Mouse (Mus musculus) frontal cortex, adult 2 months (tissue): Measurements from ENCODE around the gene Lyz2. TPM values are rescaled to one million over a fixed set of nuclear protein-coding genes. Genes with fewer than 3 reads are reported as not detected.
"Not testable (repeated sequence)": the region's sequence is repeated elsewhere in the genome, so short reads cannot be mapped to it uniquely, and the experiment has no call there.

ENCODE experiments used
- DNase-seq, 2 experiments: peaks; one replicate each; pipeline ENCODE4 v3.0.0; 2022; ENCODE audit warnings: low spot score in 1 of 2; ENCODE audit errors: extremely low spot score in 1 of 2
- polyA plus RNA-seq: library from polyadenylated mRNA; depleted of rRNA; stranded (reverse); fragments of >200 nt; gene quantifications from 2 replicates; pipeline ENCODE4 v1.2.3, GENCODE M21; 2012; rRNA removed

Gene Lyz2
- polyA plus RNA-seq: 13.5 and 18.9 TPM in 2 replicates

DNA sequence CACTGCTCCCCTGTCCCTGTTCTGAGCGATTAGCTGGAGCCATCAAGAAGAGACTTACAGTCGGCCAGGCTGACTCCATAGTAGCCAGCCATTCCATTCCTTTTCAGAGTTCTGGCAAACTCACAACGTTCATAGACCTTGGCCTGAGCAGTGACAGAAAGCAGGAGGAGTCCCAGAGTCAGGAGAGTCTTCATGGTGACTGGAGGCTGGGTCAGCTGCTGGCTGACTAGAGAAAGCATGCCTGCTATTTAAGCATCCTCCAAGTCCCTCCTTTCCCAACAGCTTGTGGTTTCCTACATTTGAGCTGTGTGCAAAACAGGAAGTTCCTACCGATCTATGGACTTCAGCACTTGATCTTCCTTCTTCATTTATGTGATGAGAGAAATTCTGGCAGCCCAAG, at the start of gene Lyz2:
Lyz2 (minus strand) TSS at position 273 of the 400 bp plus-strand sequence.
- DNase-seq: no peak

DNA sequence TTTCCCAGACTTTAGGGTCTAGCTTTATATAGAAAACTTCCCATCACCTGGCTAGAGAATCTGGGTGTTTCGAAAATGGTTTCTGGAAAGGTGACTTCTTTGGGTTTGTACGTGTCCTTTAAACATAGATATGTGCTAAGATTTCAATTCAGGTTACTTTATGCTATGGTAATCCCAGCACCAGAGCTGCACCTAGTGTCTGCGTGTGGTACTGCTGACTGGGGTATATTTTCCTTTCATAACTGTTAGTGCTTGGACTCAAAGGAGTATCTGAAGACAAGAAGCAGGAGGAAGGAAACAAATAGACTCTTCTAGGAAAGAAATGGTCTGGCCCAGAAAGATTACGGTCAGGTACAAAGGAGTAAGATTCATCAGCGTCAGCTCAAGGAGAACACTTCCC, 48.4 kb upstream of the Lyz2 start:
- peak in 1 of 2 experiments; percentile 15 for DNase-seq

DNA sequence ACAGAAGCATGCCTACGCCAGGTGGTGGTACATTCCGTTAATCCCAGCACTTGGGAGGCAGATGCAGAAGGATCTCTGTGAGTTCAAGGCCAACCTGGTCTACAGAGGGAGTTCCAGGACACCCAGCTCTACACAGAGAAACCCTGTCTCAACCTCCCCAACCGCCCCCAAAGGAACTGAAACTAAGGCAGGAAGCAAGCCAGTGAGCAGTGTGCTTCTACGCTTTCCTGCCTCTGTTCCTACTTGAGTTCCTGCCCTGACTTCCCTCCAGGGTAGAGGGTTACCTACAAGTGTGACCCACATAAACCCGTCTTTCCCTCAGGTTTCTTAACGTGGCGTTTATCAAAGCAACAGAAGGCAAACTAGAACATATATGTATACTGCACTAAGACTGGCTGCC, 41.7 kb upstream of the Lyz2 start:
- no peak for DNase-seq

DNA sequence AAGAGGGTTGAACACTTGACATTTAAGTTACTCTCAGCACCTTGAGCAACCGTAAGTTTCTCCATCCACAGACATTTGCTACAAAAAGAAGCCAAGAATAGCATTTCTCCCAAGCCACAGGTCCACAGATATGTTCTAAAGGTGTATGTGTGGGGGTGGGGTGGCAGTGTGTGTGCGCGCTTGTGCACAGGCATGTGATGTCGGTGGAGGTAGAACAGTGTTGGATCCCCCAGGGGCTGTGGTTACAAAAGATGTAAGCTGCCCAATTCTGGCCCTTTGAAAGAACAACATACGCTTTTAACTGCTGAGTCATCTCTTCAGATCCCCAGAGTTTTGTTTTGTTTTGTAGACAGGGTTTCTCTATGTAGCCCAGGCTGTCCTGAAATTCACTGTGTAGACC, 40.5 kb upstream of the Lyz2 start:
- no peak for DNase-seq

DNA sequence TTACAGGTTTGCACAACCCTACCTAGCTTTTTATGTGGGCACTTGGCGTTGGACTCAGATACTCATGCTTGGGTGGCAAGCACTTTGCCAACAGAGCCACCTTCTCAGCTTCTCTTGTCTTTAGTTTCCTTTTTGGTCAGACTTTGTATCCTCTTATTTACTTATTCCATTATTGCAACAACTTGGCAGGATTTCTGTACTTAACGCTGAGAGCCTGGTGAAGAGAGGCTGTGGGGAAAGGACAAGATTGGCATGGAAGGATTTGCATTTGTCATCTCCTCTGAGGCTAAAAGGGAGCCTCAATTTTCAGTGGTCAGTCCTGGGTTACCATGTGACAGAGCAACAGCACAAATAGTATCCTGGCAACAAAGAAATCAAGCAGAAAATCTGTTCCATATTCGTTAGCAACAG, 38.5 kb upstream of the Lyz2 start:
- DNase-seq: no peak

DNA sequence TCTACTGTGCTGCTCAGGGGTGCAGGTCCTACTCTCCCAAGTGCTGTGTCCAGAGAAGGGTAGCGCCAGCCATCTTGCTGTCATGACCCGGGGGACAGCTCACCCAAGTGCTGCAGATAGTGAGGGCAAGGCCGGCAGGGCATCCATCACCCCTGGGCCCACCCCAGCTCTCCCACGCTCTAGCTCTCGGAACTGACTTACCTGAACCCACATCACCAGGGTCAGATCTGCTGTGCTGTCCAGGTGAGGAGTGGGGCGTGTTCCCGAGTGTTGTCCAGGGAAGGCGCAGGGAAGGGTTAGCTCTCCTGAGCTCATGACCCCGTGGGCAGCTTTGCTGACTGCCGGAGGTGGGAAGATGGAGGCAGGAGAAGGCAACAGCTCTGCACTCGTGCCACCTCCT, 34.3 kb upstream of the Lyz2 start:
- DNase-seq: no peak

DNA sequence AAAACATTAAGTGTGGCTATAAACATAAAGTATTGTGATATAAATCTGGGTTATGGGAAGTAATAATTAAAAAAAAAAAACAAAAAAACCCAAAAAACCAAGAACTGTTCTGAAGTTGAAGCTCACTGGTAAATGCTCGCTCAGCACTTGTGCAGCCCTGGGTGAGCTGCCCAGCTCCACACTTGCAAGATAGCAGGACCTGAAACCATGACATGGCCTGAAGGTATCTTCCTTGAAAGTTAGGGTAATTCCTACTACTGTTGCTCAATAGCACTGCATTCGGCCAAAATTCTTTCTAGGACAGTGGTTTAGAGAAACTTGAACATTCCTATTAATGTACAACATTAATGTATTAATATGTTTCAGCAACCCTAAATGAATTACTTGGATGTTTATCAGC, 31.0 kb upstream of the Lyz2 start:
- no peak for DNase-seq

DNA sequence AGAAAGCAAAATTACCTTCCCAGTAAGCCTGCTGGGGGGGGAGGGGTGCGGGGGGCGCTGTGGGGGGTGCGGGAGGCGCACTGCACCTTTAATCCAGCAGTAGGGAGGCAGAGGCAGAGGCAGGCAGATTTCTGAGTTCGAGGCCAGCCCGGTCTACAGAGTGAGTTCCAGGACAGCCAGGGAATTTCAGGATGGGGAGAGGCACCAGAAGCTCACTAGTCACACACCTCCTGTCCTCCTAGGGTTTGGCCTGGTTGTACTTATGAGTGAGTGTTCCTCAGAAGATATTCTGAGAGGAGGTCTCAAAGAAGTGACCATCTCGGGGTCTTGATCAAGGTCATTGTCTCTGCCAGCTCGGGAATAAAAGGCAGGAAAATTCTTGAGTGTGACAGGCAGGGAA, 30.0 kb upstream of the Lyz2 start:
- no peak for DNase-seq

DNA sequence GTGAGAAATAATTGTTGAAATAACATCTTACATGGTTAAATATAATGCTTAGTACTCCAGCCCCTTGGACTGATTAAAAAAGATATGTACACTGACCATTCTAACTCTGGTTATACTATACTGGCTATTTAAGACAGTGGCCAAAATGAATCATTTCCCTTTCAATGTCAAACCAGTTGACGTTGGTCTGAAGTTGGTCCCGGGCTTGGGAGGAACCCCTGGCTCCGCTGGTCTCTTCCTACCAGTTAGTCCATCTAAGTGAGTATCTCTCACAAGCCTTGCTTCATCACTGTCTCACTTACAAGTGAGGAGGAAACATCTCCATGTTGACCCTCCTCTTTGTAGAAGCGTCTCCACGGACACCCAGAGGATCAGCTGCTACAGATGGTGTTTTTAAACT, 22.2 kb upstream of the Lyz2 start:
- no peak for DNase-seq

DNA sequence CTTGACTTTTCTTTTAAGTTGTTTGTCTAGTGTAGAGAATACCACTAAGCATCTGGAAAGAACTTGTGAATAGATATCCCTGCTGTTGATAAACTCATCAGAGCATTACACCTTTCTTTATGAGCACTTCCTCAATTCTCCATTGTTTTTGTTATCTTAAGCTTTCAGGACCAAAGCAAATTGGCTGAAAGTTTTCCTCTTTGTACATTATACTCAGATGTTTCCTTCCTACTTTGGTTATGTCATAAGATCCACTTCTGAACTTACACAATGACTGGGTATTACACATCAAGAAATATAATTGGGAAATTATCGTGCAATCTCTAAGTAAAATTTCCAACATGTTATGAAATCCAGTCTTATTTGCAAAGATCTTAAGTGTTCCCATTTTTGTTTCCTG, 19.6 kb upstream of the Lyz2 start:
- no peak for DNase-seq

DNA sequence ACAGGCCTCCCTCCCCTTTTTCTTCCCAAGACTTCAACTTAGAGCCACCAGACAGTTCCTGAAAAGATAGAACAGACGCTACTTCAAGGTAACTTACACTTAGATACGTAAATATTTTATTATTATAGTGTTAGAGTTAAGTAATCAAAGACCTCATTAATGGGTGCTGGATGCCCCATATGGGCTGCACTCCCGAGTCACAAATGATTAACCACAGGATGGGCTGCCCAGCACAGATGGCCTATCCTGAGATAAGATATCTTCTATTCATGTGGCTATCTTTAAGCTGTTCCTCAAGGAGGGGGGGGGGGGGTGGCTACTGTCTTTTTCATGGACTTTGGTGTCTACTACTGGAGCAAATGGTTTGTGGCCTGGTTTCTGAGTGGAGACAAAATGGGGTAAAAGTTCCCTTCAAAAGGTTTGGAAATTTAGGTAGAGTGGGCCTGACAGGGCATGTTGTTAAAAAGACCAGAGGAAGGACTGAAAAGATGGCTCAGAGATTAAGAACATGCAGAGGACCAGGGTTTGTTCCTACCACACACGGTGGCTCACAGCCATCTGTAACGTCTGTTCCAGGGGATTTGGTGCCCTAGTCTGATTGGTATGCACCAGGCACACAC, 17.9 kb upstream of the Lyz2 start:
- DNase-seq: no peak

DNA sequence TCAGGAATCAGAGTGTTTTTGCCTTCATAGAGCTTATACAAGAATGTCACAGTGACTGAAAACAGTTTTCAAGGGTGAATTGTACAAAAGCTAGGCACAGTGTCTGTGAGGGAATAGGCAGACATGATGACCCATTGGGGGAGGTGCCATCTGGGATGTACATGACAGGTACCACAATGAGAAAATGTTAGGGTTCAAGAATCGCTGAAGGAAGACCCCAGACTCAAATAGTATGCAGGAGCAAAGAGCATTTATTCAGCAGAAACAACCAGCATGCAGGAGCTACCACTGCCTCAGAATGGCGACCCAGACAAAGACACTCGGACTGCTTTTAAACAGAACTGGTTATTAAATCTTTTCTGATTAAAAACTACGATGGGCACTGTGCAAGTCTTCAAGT, 17.0 kb upstream of the Lyz2 start:
- no peak for DNase-seq

DNA sequence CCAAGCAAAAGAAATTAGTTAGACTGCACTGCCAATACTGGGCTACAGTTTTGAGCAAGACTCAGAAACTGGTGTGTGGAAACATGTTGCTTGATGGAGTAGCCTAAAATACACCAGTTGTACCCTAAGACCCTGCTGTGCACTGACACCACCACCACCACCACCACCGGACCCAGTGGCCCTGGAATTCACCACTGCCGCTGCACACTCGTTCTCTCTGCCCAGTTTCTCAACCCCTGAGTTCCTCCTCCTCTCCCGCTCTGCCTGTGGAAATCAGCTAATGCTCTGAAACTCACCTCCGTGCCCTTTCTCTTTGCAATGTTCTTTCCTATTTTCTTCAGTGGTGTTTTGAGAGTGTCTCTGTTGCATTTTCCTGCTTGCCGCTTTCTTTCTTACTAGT, 16.2 kb upstream of the Lyz2 start:
- no peak for DNase-seq

DNA sequence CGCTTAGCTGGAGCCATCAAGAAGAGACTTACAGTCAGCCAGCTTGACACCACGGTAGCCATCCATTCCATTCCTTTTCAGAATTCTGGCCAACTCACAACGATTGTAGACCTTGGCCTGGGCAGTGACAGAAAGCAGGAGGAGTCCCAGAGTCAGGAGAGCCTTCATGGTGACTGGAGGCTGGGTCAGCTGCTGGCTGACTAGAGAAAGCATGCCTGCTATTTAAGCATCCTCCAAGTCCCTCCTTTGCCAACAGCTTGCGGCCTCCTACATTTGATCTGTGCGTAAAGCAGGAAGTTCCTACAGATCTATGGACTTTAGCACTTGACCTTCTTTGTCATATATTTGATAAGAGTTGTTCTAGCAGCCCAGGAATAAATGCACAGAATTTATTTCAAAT, 10.6 kb upstream of the Lyz2 start, which contains the start of gene Lyz1:
Lyz1 (minus strand) TSS at position 198 of the 400 bp plus-strand sequence.
- no peak for DNase-seq

DNA sequence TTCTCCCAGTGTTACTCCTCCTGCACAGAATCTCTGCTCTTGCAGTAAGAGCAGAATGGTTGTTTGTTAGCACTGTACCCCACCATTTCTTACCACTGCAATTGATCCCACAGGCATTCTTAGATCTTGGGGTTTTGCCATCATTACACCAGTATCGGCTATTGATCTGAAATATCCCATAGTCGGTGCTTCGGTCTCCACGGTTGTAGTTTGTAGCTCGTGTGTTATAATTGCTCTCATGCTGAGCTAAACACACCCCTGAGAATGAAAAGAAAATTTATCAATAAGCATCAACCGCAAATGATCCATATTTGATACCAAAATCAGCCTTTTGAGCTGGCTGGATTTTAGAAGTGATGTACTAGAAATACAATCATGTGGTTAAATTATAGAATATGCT, 8.8 kb upstream of the Lyz2 start:
- DNase-seq: not testable (repeated sequence)

DNA sequence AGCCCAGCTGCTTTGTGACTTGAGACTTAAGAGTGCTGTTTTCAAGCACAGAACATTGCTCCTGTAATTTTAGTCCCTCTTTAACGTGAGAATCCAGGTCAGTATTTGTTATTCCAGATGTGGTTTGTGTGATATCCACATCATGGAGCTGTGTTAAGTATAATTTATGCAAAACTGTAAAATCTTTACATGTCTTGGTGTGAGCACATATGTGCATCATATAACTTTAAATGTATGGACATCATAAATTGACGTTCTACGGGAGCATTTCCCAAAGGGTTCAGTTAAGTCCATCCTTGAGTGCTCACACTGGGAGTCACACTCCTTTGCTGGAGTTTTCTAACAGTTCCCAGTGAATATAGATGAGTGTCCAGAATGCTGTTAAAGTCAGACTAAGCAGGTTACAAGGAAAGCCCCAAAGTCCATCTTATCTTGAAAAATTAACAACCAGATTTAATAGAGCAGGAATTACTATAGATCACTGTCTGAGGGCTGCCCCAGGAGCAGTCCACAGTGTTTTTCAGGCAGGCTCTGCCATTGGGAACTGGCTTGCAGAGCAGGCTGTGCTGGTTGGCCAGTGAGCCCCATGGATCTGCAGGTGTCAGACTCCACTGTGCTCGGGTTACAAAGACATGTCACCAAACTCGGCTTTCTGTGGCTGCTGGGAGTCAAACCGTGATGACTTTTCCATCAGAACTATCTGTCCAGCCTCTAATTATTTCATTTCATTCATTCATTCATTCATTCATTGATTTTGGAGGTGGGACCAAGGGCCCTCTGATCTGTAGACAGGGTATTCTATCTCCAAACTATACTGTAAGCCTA, 8.1 kb upstream of the Lyz2 start:
- no peak for DNase-seq

DNA sequence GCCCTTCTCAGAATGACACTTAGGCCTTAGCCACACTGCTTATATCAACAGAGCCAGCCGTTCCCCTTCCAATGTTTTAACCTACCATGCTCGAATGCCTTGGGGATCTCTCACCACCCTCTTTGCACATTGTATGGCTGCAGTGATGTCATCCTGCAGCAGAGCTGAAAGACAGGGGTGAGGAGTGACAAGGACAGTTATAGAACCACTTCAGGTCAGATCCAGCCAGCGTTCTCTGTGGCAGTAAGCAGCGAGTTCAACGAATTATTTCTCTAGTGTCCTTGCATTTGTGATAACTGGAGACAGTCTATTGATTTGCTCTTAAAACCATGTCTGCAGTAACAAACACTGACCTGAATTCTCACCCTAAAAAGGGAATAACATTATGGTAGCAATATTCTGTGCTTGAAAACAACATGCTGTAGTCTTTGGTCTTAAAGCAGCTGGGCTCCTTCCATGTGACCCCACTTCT, 6.9 kb upstream of the Lyz2 start:
- not testable (repeated sequence) for DNase-seq

DNA sequence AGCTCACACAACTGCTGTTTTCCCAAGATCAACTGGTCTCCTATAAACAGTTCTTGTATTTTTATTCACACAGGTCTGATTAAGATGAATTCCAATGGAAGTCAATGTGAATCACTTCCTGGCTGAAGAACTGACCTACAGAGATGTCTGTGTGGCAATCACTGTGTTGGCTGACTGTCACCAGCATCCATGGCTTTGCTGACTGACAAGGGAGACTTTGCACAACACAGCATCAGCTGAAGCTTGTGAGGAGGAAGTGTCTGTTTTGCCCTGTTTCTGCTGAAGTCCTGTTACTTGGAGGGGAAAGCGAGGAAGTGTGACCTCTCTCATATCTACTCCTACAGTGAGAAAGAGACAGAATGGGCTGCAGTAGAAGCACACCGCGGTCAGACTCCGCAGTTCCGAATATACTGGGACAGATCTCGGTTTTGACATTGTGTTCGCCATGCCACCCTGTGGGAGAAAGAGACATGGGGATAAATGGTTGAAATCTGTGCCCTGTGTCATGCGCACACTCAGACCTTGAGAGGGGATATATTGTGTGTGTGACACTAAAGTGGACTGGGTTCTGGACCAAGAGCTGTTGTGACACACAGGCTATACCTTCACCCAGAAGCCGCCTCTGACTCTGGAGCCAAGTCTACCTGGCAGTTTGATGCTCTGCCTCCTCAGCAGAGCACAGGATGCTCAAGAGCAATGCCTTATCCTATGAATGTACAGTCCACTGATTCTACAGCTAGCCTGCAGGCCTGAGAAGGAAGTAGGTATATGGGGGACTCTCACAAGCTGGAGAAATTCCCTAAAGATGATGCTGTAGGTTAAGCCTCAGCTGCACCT, 6.3 kb upstream of the Lyz2 start:
- DNase-seq: no peak

DNA sequence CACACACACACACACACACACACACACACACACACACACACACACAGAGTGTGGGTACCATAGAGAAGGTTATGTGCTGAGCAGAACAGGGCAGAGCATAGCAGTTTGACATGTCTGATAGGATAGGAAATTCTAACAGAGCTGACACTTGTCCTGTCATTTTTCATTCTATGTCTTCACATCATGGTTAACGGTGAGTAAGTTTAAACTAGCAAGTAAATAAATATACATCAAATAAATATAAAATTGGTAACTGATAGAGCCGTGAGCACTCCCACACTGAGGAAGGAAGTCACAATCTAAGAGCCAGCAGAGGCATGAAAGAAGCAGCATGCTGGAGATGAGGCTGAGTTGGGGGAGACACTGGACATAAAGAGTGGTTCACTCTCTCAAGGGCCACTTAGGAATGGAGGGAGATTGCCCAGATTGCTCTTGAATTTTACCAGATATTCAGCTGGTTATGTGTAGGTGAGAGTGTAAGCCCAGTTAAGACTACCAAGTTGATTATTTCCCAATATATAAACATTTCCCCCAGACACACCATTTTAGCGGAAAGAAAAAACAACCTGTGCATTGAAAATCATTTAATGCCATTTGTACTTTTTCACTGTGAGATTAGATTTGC, 5.2 kb upstream of the Lyz2 start:
- DNase-seq: no peak

DNA sequence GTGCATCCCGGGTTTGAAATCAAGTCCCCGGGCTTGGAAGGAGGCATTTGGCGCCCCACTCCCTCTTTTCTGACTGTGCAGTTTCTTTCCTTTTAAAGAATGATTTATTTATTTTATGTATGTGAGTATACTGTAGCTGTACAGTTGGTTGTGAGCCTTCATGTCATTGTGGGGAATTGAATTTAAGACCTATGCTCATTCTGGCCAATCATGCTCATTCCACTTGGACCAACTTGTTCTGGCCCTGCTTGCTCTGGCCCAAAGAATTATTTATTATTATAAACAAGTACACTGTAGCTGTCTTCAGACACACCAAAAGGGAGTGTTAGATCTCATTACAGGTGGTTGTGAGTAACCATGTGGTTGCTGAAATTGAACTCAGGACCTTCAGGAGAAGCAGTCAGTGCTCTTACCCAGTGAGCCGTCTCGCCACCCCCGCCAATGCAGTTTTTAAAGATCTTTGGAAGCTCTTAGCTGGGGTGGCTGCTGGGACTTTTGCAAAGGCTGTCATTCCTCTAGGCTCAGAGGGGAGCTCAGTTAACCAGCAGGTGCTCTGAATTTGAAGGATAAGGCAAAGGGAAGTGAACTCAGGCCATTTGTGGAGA, 4.3 kb upstream of the Lyz2 start:
- DNase-seq: no peak
